Mouse (Mus musculus) MEL (cell line): ENCODE results near the gene Taf6l.
A peak's percentile ranks its signal among the peaks of the same experiment; 100 is the strongest.

Source experiments
- CTCF ChIP-seq, 3 experiments: IDR thresholded peaks in 2 of 3; conservative IDR thresholded peaks in 1 of 3; 2 replicates each; pipeline ENCODE4 v1.5.1; 2011 to 2012; ENCODE audit warnings: low read length in 3 of 3, low read depth in 2 of 3, mild to moderate bottlenecking in 2 of 3, improper control_type of control experiment in 1 of 3, inconsistent platforms in 1 of 3, mixed read lengths in 1 of 3, moderate library complexity in 1 of 3; ENCODE audit not compliant: control insufficient read depth in 1 of 3, insufficient read depth in 1 of 3, poor library complexity in 1 of 3, severe bottlenecking in 1 of 3
- EP300 ChIP-seq, 2 experiments: IDR thresholded peaks; 2 replicates each; pipeline ENCODE4 v1.6.1; 2011; ENCODE audit warnings: improper control_type of control experiment in 2 of 2, low read length in 2 of 2, low read depth in 1 of 2, mild to moderate bottlenecking in 1 of 2
- GATA1 ChIP-seq: IDR thresholded peaks from 2 replicates; pipeline ENCODE4 v1.6.1; 2011; ENCODE audit warnings: low read depth, low read length, improper control_type of control experiment
- HCFC1 ChIP-seq: IDR thresholded peaks from 2 replicates; pipeline ENCODE4 v1.6.1; 2012; ENCODE audit warnings: low read depth, mild to moderate bottlenecking, inconsistent platforms, low read length, improper control_type of control experiment, moderate library complexity
- KAT2A ChIP-seq: conservative IDR thresholded peaks from 2 replicates; pipeline ENCODE4 v1.6.1; 2012; ENCODE audit warnings: low read depth, low read length, improper control_type of control experiment, inconsistent platforms
- MAX ChIP-seq: IDR thresholded peaks from 2 replicates; pipeline ENCODE4 v1.6.1; 2011; ENCODE audit warnings: low read length, improper control_type of control experiment
- NELFE ChIP-seq: IDR thresholded peaks from 2 replicates; pipeline ENCODE4 v1.6.1; 2011; ENCODE audit warnings: low read depth, low read length, improper control_type of control experiment
- POLR2A ChIP-seq, 2 experiments: IDR thresholded peaks; 2 replicates each; pipeline ENCODE4 v1.6.1; 2011 to 2012; ENCODE audit warnings: low read length in 2 of 2, mild to moderate bottlenecking in 2 of 2, control low read depth in 1 of 2, improper control_type of control experiment in 1 of 2, low read depth in 1 of 2, moderate library complexity in 1 of 2; ENCODE audit not compliant: control insufficient read depth in 1 of 2, insufficient read depth in 1 of 2, poor library complexity in 1 of 2
- POLR2AphosphoS2 ChIP-seq: IDR thresholded peaks from 2 replicates; pipeline ENCODE4 v1.6.1; 2011; ENCODE audit warnings: low read length, improper control_type of control experiment
- POLR2AphosphoS5 ChIP-seq: IDR thresholded peaks from 2 replicates; pipeline ENCODE4 v1.6.1; 2012; ENCODE audit warnings: low read depth, borderline replicate concordance, mild to moderate bottlenecking, inconsistent platforms, low read length, moderate library complexity, mixed read lengths
- RCOR1 ChIP-seq: IDR thresholded peaks from 2 replicates; pipeline ENCODE4 v1.6.1; 2012; ENCODE audit warnings: low read depth, mild to moderate bottlenecking, inconsistent platforms, low read length, improper control_type of control experiment
- USF1 ChIP-seq: IDR thresholded peaks from 2 replicates; pipeline ENCODE4 v1.6.1; 2014; ENCODE audit warnings: low read depth, mild to moderate bottlenecking, inconsistent platforms, low read length, improper control_type of control experiment, moderate library complexity
- ZMIZ1 ChIP-seq: IDR thresholded peaks from 2 replicates; pipeline ENCODE4 v1.6.1; 2012; ENCODE audit warnings: low read depth, mild to moderate bottlenecking, inconsistent platforms, low read length, improper control_type of control experiment, moderate library complexity
- ZNF384 ChIP-seq: IDR thresholded peaks from 2 replicates; pipeline ENCODE4 v1.6.1; 2012; ENCODE audit warnings: low read depth, mild to moderate bottlenecking, inconsistent platforms, low read length, improper control_type of control experiment

- TF ChIP-seq CTCF (IDR thresholded peaks at IDR 0.05 in 2 of 3, conservative IDR thresholded peaks at IDR 0.05 in 1 of 3; ENCODE audit: control insufficient read depth in 1 of 3, insufficient read depth in 1 of 3, low read depth in 2 of 3, low read length in 3 of 3, poor library complexity in 1 of 3, severe bottlenecking in 1 of 3) (no peak), RCOR1 (no peak), POLR2AphosphoS2 (no peak), GATA1 (no peak), NELFE (no peak), EP300 (IDR thresholded peaks at IDR 0.05; ENCODE audit: low read depth in 1 of 2, low read length in 2 of 2) (no peak), POLR2A (IDR thresholded peaks at IDR 0.05; ENCODE audit: control insufficient read depth in 1 of 2, insufficient read depth in 1 of 2, low read depth in 1 of 2, low read length in 2 of 2, poor library complexity in 1 of 2) (no peak), MAX (0 out of 2 replicates have a peak, but pooled peaks have one; percentile 16), ZMIZ1 (no peak), POLR2AphosphoS5 (no peak), KAT2A (no peak), ZNF384 (no peak), USF1 (no peak), HCFC1 (no peak)
Measured at GRCm38 (mm10) chr19:8757471-8757998, 28.7 kb downstream of the Taf6l start.
